Mouse (Mus musculus) lung, postnatal 4 days (tissue): ENCODE data around the gene Tmem260.
A peak's percentile ranks its signal among the peaks of the same experiment; 100 is the strongest.

Experiments used
- DNase-seq, 2 experiments: peaks; one replicate each; pipeline ENCODE4 v3.0.0; 2021

The Tmem260 gene

DNA sequence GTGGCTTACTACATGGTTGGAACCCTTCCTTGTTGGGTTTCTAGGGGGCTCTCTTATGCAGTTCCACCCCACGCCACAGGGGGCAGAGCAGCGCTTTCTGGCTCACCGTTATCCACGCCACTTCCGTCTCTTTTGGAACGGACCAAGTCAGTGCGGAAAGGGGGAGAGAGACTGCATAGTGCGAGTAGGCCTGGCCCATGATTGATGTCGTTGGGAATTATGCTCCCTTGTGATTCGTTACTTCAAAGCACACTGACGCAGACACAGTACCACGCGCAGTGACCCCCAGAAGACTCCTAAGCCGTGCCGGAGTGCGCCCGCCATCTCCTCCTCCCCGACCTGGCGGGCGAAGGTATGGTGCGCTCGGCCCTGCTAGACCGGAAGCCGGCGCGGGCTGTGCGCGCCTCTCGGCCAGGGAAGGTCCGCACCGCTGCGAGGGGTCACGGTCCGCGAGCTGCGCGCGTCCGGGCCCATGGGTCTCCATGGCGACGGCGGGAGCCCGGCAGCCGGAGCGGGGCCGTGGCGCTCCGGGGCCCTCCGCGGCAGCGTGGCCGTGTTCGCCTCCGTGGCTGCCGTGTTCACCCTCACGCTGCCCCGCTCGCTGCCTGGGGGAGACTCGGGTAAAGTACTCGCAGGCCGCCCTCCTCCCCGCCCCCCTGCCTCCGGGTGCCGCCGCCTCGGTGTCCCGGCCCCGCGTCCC is at the start of gene Tmem260:
TSS of gene Tmem260 (plus strand) at position 141 of the 700 bp plus-strand sequence.
- DNase-seq = peak; percentile 94 to 96

DNA sequence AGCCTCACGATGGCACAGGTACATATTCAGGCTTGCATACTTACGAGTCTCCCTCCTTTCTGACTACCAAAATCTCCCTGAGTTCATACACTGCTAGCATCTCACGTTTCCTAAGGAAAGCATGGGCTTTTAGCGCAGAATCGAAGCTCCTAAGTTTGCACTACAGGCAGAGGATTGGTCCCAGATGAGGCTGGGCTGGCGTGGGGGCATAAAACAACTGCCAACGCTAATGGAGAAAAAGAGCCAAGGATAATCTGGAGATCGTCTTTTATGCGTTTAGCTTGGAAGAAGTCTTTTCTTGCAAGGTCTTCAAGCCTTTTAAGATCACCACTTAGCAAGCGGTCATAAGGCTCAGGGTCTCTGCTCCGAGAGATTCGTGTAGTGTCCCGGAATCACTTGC is 39.8 kb upstream of the Tmem260 start:
- no peak for DNase-seq

DNA sequence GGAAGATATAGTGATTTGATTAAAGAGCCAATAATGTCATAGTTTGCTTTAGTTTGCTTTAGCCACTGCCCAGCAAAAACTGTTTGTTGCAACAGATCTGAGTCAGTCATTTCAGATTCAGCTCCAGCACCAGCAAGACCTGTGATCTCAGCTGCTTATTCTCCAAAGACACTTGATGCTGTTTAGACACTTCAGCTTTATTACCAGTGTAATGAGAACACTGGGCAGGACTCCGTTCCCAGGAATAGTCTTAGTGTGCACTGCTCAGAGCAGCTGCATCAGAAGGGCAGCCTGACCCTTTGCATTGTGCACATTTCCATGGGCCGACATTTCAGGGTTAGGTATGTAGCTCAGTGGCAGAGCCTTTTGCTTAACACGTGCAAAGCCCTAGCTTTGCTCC is 28.9 kb upstream of the Tmem260 start:
- peak; percentile 7 to 27 for DNase-seq

DNA sequence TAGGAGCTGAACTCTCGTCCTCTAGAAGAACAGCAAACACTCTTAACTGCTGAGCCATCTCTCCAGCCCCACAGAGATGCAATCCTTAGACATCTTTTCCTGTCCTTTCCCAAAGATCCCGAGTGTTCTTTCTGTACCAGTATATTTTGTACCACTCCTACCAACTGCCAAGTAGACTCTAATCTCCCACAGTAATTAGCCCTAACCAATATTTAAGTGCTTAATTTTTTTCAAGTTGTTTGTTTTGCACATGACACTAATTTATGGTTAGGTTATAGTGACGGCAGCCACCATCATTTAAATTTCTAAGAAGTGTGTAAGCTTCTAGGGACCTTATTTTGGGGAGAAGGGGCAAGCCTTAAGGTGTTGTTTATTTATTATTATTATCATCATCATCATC is 27.7 kb upstream of the Tmem260 start:
- DNase-seq = no peak

DNA sequence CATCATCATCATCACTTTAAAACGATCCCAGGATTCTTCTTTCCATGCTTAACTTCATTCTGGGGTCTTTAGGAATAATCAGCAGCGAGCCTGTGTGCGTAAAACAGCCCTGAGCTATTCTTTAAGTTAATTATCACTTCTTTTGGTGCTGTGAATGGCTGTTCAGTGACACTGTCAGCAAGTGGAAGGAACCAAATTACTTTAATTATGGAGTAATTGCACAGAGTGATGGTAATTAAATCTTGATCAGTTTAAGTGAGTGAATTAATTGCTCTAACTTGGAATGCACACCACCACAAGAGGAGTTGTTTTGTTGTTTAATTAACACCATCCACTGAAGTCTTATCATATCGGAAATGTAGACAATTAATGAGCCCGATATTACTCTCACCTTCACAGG is 27.3 kb upstream of the Tmem260 start:
- no peak for DNase-seq

DNA sequence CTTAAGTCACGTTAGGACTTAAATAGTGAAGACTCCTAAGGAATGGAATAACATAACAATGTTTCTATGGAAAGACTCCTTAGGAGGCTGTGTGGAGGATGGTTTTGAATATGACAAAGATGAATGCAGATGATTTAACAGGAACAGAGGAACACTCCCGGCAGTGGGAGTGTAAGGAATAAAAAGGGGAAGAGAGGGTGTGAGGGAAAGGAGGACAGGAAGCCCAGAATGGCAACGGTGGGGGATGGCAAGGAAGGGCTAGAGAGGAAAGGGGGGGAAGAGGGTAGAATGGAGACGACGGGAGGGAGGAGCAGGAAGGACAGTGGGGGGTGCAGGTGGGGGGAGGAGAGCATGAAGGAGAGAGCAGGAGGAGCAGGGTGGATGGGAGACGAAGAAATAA is 24.4 kb upstream of the Tmem260 start:
- DNase-seq = no peak

DNA sequence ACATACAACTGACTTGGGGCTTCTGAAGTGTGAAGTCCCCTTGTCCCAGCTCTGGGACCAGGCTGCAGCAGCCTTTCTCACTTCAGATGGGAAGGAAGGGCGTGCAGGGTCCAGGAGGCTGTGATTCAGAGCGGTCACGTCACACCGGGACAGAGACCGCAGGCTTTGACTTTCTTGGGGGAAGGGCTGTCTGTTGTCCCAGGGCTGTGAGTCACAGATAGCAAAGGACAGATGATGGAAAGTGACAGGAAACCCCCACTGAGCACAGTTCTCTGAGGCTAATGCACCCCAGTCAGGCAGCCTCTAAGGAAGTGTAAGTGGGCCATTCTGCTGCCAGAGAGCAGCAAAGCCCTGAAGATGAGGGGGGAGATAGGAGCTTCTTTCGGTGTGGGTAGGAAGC is 23.9 kb upstream of the Tmem260 start:
- DNase-seq = peak; percentile 33 to 34

DNA sequence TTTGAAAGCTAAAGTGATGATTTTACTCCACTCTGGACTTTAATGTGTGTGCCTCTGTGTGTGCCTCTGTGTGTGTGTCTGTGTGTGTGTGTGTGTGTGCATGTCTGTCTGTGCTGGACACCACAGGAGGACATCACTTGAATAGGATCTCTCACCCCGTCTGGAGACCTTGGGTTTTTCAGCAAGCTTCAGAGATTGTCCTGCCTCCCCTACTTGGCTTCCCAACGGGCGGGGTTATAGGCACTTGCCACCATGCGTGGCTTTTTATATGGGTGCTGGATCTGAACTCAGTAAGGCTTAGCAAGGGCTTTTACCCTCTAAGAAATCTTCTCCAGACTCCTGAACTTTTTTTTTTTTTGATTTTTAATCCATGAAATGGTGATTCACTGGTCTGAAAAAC is 23.5 kb upstream of the Tmem260 start:
- no peak for DNase-seq

DNA sequence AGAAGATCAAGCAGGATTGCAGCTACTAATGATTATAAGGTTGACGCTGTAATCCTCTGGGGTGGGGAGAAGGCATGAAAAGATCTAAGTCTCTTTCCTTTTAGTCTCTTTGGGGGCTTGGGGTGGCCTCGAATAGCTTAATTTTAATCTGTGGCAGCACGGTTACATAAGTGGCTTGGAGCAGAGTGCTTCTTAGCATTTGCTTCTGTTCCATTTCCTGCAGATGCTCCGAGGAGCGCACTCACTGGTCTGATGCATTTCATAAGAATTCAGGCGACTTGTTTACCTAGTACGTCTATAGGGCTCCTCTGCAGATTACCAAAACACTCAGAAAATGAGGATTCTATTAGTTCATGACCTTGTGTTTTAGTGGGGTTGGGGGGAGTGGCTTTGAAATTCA is 23.0 kb upstream of the Tmem260 start:
- DNase-seq = no peak

DNA sequence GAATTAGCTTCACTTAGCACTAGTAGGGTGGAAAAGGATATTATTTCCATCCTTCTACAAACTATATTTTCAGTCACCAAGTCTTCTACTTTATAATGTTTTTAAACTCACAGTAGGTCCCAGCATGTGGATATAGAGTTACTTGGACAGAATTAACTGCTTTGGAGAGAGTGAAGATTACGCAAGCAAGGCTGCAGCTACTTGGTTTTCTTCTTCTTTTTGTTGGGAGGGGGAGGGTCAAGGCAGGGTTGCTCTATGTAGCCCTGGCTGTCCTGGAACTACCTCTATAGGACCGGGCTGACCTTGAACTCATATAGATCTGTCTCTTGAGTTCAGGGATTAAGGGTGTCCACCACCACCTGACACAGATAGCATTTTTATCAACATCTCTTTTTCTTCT is 13.9 kb upstream of the Tmem260 start:
- no peak for DNase-seq

DNA sequence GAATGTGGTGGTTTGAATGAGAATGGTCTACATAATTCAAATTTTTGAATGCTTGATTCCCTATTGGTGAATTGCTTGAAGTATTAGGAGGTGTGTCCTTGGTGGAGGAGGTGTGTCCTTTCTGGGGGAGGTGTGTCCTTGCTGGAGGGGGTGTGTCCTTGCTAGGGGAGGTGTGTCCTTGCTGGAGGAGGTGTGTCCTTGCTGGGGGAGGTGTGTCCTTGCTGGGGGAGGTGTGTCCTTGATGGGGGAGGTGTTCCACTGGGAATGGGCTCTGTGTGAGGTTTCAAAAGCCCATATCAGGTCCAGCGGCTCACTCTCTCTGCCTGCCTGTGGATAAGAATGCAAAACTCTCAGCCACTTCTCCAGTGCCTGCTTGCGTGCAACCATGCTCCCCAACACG is 2.1 kb upstream of the Tmem260 start:
- peak; percentile 28 to 31 for DNase-seq

DNA sequence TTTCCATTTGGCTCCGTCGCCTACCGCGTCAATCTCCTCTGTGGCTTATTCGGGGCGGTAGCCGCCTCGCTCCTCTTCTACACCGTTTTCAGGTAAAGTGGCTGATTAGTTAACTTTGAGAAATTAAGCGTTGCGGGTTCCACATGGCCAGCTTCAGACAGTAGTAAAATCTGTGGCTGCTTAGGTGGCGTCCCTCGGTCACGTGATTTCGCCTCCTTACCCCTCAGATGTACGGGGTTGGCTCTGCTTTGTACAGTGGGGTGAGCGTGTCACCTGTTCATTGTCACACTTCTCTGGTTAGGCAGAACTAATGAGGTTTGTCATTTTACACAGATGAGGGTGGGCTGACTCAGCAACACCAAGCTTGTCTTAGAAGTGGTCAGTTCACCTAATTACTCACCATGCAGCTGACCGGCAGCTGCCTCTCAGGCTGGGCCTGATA is 6.1 kb downstream of the Tmem260 start:
- DNase-seq = no peak

DNA sequence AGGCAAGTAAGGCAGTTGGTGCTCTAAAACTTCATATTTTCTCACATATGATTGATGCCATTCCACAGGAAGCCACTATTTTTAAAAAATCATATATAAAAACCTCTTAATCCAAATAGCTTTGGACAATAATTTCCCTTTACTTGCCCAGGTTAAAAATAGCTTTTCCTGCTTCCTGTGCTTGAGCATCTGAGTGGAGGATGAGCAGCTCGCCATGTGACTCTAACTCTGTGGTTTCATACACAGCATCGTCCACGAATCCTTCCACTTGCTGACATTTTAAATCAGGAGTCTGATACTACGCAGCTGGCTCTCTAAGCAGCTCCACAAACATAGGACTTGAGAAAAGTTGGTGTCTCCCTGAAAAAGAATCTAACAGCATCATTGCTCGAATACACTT is 7.5 kb downstream of the Tmem260 start:
- no peak for DNase-seq

DNA sequence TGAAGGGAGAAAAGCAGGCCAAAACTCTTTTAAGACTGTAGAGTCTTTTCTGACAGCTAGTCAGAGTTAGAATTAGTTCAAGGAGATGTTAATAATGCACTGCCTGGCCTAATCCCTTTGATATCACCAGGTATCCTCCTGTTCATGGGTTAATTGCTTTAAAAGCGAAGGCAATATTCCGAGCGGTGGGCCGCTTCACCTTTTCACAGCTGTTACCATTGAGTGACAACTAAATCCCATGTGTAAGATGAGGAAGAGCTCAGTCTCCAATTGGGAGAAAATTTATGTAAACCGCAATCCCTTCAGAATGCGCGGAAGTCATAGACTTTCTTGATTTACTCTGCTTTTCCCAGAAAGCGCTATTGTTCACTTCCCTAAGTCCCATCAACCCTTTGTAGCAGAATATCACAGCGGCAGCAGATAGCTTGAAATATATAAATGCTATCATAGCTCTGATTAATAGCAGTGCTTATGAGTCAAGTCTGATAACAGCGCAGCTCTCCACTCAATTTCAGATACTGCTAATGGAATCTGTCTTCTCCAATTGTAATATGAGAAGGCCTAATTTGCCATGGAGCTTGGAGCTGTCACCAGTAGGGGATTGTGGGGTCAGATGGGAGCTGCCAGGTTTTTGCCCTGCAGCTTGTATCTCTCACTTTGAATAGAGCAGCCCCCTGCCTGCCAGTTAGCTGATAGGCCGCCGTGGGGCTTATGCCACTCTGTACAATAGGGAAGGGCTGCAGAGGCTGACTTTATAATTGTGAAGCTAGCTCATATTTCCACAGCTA is 10.6 kb downstream of the Tmem260 start:
- DNase-seq = no peak

DNA sequence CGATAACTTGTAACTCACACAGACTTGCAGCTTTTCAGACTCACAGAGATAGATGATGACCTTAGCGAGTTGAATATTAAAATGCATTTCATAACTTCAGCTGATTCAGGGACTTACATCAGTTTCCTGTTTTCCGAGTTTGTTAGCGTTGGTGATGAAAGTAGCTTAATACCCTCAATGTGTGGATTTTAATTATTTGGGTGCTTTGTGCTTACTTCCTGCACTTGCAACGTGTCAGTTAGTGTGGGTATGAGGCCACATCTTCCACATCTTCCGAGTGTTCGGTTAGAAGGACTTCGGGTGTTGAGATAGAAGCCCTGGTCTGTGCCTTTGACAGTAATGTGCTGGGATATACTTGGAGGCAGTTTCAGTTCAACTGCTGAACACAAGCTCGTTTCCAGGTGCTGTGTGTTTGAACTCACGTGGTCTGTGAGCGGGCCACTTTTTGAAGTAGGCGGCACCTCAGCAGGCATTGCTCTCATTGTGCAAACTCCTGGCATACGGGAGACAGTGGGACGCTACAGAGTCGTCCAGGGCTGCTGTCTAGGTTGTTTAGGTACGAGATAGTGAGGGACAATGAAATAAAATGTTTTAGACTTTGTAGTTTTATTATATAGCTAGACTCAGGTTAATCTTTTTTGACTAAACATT is 11.5 kb downstream of the Tmem260 start:
- DNase-seq = no peak

DNA sequence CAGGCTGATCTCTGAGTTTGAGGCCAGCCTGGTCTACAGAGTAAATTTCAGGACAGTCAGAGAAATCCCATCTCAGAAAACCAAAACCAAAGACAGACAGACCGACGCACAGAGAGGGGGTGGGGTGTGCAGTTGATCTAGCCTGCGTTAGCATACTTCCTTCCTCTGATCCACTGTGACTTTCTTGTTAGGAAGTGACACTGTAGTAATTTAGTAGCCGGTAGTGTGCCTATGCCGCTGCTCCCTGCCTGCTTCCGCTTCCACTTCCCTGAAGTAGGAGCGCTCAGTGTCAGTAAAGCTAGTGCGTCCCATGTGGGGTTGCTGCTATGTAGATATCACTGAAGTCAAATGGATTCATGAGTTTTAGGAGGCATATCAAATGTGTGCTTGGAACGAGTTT is 13.0 kb downstream of the Tmem260 start:
- DNase-seq = peak in 1 of 2 experiments; percentile 16

DNA sequence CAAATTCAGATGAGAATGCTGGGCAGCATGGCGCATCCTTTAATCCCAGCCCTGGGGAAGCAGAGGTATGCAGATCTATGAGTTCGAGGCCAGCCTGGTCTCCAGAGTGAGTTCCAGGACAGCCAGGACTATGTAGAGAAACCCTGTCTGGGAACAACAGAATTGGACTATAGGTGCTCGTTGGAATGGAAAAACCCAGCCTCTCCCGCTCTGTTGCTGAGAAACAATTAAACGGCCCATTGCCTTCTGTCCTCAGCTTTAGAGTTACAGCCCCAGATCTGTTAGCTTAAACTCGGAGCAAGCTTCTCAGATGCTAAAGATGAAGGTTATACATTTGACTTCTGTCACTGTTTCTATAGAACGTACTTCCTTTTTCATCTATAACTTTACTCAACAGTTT is 22.4 kb downstream of the Tmem260 start:
- no peak for DNase-seq

DNA sequence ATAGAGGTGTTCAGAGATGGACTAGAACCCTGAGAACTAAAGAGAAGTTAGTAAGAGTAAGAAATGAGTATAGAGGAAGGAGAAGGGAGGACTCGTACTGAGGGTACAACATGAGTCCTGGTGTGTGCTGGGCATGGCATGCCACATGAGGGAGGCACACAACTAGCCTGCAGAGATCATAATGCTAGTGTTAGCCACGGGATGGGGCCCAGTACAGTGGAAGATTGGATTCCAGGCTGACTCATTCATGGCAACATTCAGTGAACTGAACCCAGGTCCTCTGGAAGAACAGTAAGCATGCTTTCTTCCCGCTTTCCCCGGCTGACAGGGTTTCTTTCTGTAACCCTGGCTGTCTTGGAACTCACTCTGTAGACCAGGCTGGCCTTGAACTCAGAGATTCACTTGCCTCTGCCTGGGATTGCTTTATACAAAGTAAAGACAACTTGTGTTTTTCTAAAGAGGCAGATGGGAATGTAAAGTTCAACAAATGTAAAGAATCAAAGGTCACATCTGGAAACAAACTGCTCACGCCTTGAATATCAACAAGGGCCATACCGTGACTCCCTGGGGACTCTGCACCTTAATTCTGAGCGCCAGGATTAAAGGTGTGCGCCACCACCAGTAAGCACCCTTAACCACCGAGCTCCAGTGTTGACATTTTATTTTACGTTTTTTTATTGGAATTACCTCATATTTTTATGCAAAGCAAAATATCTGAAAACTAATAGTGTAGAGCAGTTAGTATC is 25.0 kb downstream of the Tmem260 start:
- DNase-seq = no peak

DNA sequence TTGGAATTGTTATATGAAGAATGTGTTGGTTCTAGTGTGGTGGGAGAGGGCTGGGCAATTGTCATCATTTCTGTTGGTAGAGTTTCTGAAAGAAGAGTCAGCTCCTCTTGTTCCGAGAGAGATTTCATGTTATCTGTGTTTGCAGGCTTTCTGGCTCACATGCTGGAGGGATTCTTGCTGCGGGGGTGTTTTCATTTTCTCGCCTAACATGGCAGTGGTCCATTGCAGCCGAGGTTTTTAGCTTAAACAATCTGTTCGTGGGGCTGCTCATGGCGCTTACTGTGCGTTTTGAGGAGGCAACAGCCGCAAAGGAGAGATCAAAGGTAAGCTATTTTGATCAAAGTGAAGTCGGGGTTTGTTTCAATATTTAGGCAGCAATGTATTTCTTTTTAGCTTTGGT is 26.3 kb downstream of the Tmem260 start:
- DNase-seq = no peak

DNA sequence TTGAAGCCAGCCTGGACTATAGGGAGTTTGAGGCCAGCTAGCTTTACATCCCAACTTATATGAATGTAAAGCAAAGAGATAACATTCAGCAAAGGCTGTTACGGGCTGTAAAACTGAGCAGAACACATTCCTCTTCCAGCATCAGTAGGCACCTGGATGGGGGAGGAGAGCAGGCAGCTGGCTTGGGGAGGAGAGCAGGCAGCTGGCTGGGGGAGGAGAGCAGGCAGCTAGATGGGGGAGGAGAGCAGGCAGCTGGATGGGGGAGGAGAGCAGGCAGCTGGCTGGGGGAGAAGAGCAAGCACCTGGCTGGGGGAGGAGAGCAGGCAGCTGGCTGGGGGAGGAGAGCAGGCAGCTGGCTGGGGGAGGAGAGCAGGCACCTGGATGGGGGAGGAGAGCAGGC is 29.4 kb downstream of the Tmem260 start:
- peak in 1 of 2 experiments; percentile 39 for DNase-seq

DNA sequence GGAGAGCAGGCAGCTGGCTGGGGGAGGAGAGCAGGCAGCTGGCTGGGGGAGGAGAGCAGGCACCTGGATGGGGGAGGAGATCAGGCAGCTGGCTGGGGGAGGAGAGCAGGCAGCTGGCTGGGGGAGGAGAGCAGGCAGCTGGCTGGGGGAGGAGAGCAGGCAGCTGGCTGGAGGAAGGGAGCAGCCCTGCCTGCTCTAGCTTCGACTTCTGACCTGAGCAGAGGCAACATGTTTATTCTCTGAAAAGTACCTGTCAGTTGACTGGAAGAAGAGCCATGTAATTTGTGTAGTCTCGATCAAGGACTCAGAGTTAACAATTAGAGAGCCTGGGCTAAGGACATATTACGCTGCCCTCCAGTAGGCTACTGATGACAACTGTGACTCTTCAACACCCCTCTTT is 29.9 kb downstream of the Tmem260 start:
- peak in 1 of 2 experiments; percentile 55 for DNase-seq

DNA sequence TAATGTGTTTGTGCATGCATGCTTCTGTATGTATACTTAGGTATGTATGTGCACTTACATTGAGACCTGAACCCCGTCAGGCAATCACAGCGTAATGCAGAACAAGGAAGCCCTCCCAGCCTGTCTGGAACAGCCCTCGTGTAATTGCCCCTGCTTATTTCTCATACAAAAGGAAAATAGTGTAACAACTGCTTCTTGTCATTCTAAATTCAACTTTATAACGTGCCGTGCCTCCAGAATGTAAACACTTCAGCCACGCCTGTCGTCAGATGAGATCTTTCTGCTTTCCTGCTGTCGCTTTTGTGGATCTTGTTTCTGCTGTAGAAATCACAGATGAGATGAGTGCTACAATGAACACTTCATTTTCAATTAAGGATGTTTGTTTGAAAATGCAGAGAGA is 30.4 kb downstream of the Tmem260 start:
- DNase-seq = peak; percentile 21 to 51

DNA sequence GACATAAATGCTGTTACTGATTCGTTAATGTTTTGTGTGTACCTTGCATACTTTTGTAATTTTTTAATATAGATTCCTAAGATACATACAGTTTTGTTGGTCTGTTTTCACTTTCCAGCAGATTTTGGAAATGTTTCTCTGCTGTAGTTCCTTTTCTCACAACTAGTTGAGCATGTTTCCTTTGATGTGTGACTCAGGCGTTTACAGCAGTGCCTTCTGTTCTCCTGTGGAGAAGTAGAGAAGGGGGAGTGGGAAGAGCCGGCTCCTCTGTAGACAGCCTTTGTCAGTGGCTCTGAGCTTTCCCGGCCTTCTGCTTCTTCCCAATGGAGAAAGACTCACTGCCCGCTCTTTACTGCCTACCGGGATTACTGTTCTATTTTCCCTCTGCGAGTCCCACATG is 35.7 kb downstream of the Tmem260 start:
- no peak for DNase-seq
